Mouse (Mus musculus) ES-Bruce4 (cell line): ENCODE data around the gene 2700097O09Rik. TPM values are rescaled to one million over a fixed set of nuclear protein-coding genes. Genes with fewer than 3 reads are reported as not detected.
"Not testable (repeated sequence)": the region's sequence is repeated elsewhere in the genome, so short reads cannot be mapped to it uniquely, and the experiment has no call there.

Experiments
- H3K27ac ChIP-seq: 2 replicates; pipeline ENCODE4 v1.5.1; 2012; ENCODE audit warnings: low read length, inconsistent platforms; ENCODE audit not compliant: insufficient read depth
- H3K27me3 ChIP-seq: 2 replicates; pipeline ENCODE4 v1.6.1; 2012; ENCODE audit warnings: mild to moderate bottlenecking, low read length, inconsistent platforms; ENCODE audit not compliant: control insufficient read depth, poor library complexity, insufficient read depth, severe bottlenecking
- H3K36me3 ChIP-seq: 2 replicates; pipeline ENCODE4 v1.6.1; 2012; ENCODE audit warnings: inconsistent platforms, mild to moderate bottlenecking, low read length, moderate library complexity; ENCODE audit not compliant: control insufficient read depth, poor library complexity, insufficient read depth, severe bottlenecking
- H3K4me1 ChIP-seq: one replicate; pipeline ENCODE4 v1.8.1; 2011; ENCODE audit warnings: low read length; ENCODE audit not compliant: control insufficient read depth, insufficient read depth
- H3K4me3 ChIP-seq: 2 replicates; pipeline ENCODE4 v1.5.1; 2011; ENCODE audit warnings: low read depth, mild to moderate bottlenecking, low read length
- H3K9ac ChIP-seq: 2 replicates; pipeline ENCODE4 v1.6.1; 2012; ENCODE audit warnings: low read depth, mild to moderate bottlenecking, inconsistent platforms; ENCODE audit not compliant: poor library complexity, severe bottlenecking
- H3K9me3 ChIP-seq: replicated peaks from 2 replicates; pipeline ENCODE4 v1.6.1; 2012; ENCODE audit warnings: mild to moderate bottlenecking, low read length, inconsistent platforms; ENCODE audit not compliant: control insufficient read depth, poor library complexity, insufficient read depth, severe bottlenecking
- CTCF ChIP-seq: IDR thresholded peaks from one replicate; pipeline ENCODE4 v1.8.1; 2011; ENCODE audit warnings: low read depth, low read length
- EP300 ChIP-seq: IDR thresholded peaks from 2 replicates; pipeline ENCODE4 v1.6.1; 2011; ENCODE audit warnings: low read depth, low read length; ENCODE audit not compliant: insufficient read depth
- POLR2A ChIP-seq: IDR thresholded peaks from one replicate; pipeline ENCODE4 v1.8.1; 2011; ENCODE audit warnings: low read length; ENCODE audit not compliant: insufficient read depth
- polyA plus RNA-seq: library from polyadenylated mRNA; stranded (reverse); fragments of >200 nt; gene quantifications from 2 replicates; pipeline ENCODE4 v1.2.4, GENCODE M21; 2011; ENCODE audit warnings: low read depth; ENCODE audit not compliant: missing spikeins, insufficient read depth, insufficient read length

2700097O09Rik gene
- polyA plus RNA-seq, 1 experiment, result 46.7 TPM

GRCm38 (mm10) chr12:55007361-55008008 is 72.4 kb downstream of the 2700097O09Rik start:
- TF ChIP-seq EP300 (no peak), CTCF (no peak), POLR2A (no peak)
- no peaks in the 10 kb centered on the region for H3K36me3 ChIP-seq
- H3K9ac ChIP-seq, result no peak overlapping the region
- H3K27me3 ChIP-seq, result no peaks in the 10 kb centered on the region
- H3K9me3 ChIP-seq, result 0 out of 2 replicates have a peak, but pooled peaks cover 4% of the 10 kb centered on the region
- peaks cover 1% of the 10 kb centered on the region for H3K4me1 ChIP-seq
- H3K4me3 ChIP-seq, result no peak overlapping the region
- H3K27ac ChIP-seq, result no peak overlapping the region

GRCm38 (mm10) chr12:55006071-55006470 is 73.8 kb downstream of the 2700097O09Rik start:
- no peak for TF ChIP-seq POLR2A
- no peak overlapping the region for H3K27ac ChIP-seq
- no peaks in the 10 kb centered on the region for H3K27me3 ChIP-seq
- H3K4me3 ChIP-seq, result no peak overlapping the region
- H3K9me3 ChIP-seq, result 0 out of 2 replicates have a peak, but pooled peaks cover 4% of the 10 kb centered on the region
- H3K4me1 ChIP-seq, result peaks cover 1% of the 10 kb centered on the region
- no peaks in the 10 kb centered on the region for H3K36me3 ChIP-seq
- no peak overlapping the region for H3K9ac ChIP-seq

- TF ChIP-seq POLR2A, result no peak
- TF ChIP-seq CTCF, result no peak
- no peak for TF ChIP-seq EP300
- H3K36me3 ChIP-seq, result no peaks in the 10 kb centered on the region
- H3K9me3 ChIP-seq, result 0 out of 2 replicates have a peak, but pooled peaks cover 4% of the 10 kb centered on the region
- H3K9ac ChIP-seq, result no peak overlapping the region
- peaks cover 1% of the 10 kb centered on the region for H3K4me1 ChIP-seq
- H3K4me3 ChIP-seq, result no peak overlapping the region
- no peak overlapping the region for H3K27ac ChIP-seq
- no peaks in the 10 kb centered on the region for H3K27me3 ChIP-seq
These were observed 75.5 kb downstream of the 2700097O09Rik start for GRCm38 (mm10) chr12:55004396-55004795.

GRCm38 (mm10) chr12:55003843-55004242 is 76.1 kb downstream of the 2700097O09Rik start:
- no peak overlapping the region for H3K9ac ChIP-seq
- no peak for TF ChIP-seq EP300
- TF ChIP-seq POLR2A, result no peak
- TF ChIP-seq CTCF, result no peak

GRCm38 (mm10) chr12:55002532-55002931 is 77.4 kb downstream of the 2700097O09Rik start:
- not testable (repeated sequence) for H3K27ac ChIP-seq, H3K9me3 ChIP-seq, H3K4me1 ChIP-seq, H3K27me3 ChIP-seq, H3K36me3 ChIP-seq, H3K4me3 ChIP-seq, H3K9ac ChIP-seq

More at GRCm38 (mm10) chr12:55003843-55004242, 76.1 kb downstream of the 2700097O09Rik start:
- peaks cover 1% of the 10 kb centered on the region for H3K4me1 ChIP-seq
- no peaks in the 10 kb centered on the region for H3K36me3 ChIP-seq
- H3K9me3 ChIP-seq, result 0 out of 2 replicates have a peak, but pooled peaks cover 4% of the 10 kb centered on the region
- H3K27me3 ChIP-seq, result no peaks in the 10 kb centered on the region
- no peak overlapping the region for H3K27ac ChIP-seq
- H3K4me3 ChIP-seq, result no peak overlapping the region

- Histone ChIP-seq H3K4me3 (no peak overlapping the region), H3K27me3 (no peaks in the 10 kb centered on the region), H3K27ac (no peak overlapping the region), H3K9ac (no peak overlapping the region), H3K4me1 (no peaks in the 10 kb centered on the region), H3K9me3 (no peaks in the 10 kb centered on the region), H3K36me3 (no peaks in the 10 kb centered on the region)
- TF ChIP-seq POLR2A (no peak), CTCF (no peak), EP300 (no peak)
These were observed 80.8 kb downstream of the 2700097O09Rik start for GRCm38 (mm10) chr12:54999016-54999690.
